Mouse (Mus musculus) heart, adult 2 months (tissue): ENCODE measurements at regions not wholly inside any gene's neighbourhood (a gene's known extent, or its start where the extent isn't known, plus 50 kb on each side); places are given as distances from the start of the nearest gene placed in this dataset.

Experiments used
- DNase-seq, 2 experiments: peaks; one replicate each; pipeline ENCODE4 v3.0.0; 2021
- H3K27ac ChIP-seq: fragments of 200-600 bp; 2 replicates; pipeline ENCODE4 v1.8.1; 2022
- H3K27me3 ChIP-seq: fragments of 200-500 bp; 2 replicates; pipeline ENCODE4 v1.6.1; 2012; ENCODE audit warnings: mild to moderate bottlenecking, low read length, inconsistent platforms, mixed read lengths; ENCODE audit not compliant: control insufficient read depth, insufficient read depth
- H3K36me3 ChIP-seq: fragments of 200-500 bp; 2 replicates; pipeline ENCODE4 v1.6.1; 2012; ENCODE audit warnings: low read length, inconsistent platforms; ENCODE audit not compliant: control insufficient read depth, insufficient read depth
- H3K4me1 ChIP-seq: fragments of 200-500 bp; 2 replicates; pipeline ENCODE4 v1.6.1; 2011; ENCODE audit warnings: low read length; ENCODE audit not compliant: control insufficient read depth, insufficient read depth
- H3K4me3 ChIP-seq: fragments of 200-600 bp; 2 replicates; pipeline ENCODE4 v1.8.1; 2022
- H3K79me2 ChIP-seq: fragments of 200-500 bp; replicated peaks from 2 replicates; pipeline ENCODE4 v1.6.1; 2012; ENCODE audit warnings: mild to moderate bottlenecking, inconsistent platforms, low read length, moderate library complexity, mixed read lengths; ENCODE audit not compliant: control insufficient read depth, insufficient read depth
- H3K9ac ChIP-seq: fragments of 200-500 bp; 2 replicates; pipeline ENCODE4 v1.6.1; 2012; ENCODE audit warnings: low read depth, mild to moderate bottlenecking, control low read depth, inconsistent platforms, low read length, mixed read lengths
- CTCF ChIP-seq: fragments of 200-600 bp; IDR thresholded peaks from 2 replicates; pipeline ENCODE4 v1.8.1; 2022; ENCODE audit warnings: antibody characterized with exemption, mild to moderate bottlenecking, moderate library complexity
- EP300 ChIP-seq: fragments of 200-500 bp; IDR thresholded peaks from 2 replicates; pipeline ENCODE4 v1.6.1; 2011; ENCODE audit warnings: low read depth, low read length, control low read depth; ENCODE audit not compliant: insufficient read depth
- POLR2A ChIP-seq: fragments of 200-500 bp; IDR thresholded peaks from 2 replicates; pipeline ENCODE4 v1.6.1; 2011; ENCODE audit warnings: mild to moderate bottlenecking, low read depth, low read length, control low read depth; ENCODE audit not compliant: insufficient read depth
- WGBS: fragments of 180-500 bp; shearing (Covaris S2); methylation state at CpG from one replicate; pipeline ENCODE4 v1.1.7; 2018; 5-methylcytosine and 5-hydroxymethylcytosine counted together
- intact Hi-C: fragments of 180-260 bp; cut with DNase I; formaldehyde crosslinking; loops from one replicate; pipeline ENCODE4 v1.15.1; 2025

- WGBS: 76% methylated on average over 3 of the region's 3 CpGs
- TF ChIP-seq EP300 (no peak), CTCF (no peak), POLR2A (no peak)
- no peak for DNase-seq
- intact Hi-C loops: no loop called here
- Histone ChIP-seq H3K27me3 (no peaks in the 10 kb centered on the region), H3K4me1 (no peaks in the 10 kb centered on the region), H3K27ac (no peak overlapping the region), H3K4me3 (no peak overlapping the region), H3K9ac (no peak overlapping the region), H3K79me2 (no peaks in the 10 kb centered on the region), H3K36me3 (no peaks in the 10 kb centered on the region)
These were observed 56.6 kb downstream of the Sucnr1 start for GRCm38 (mm10) chr3:60138319-60138718.

GRCm38 (mm10) chr3:60159865-60160264 lies 78.2 kb downstream of the Sucnr1 start:
- H3K9ac ChIP-seq: no peak overlapping the region
- intact Hi-C loops: no loop called here
- DNase-seq: no peak
- H3K4me1 ChIP-seq: no peaks in the 10 kb centered on the region
- no peak overlapping the region for H3K27ac ChIP-seq
- 77% methylated on average over 3 of the region's 3 CpGs for WGBS
- no peak overlapping the region for H3K4me3 ChIP-seq
- no peaks in the 10 kb centered on the region for H3K27me3 ChIP-seq
- TF ChIP-seq EP300: no peak
- no peak for TF ChIP-seq CTCF
- no peak for TF ChIP-seq POLR2A
- H3K36me3 ChIP-seq: no peaks in the 10 kb centered on the region
- no peaks in the 10 kb centered on the region for H3K79me2 ChIP-seq

GRCm38 (mm10) chr3:60167633-60168032 lies 86.0 kb downstream of the Sucnr1 start:
- no peaks in the 10 kb centered on the region; the same call in 1 of the 2 replicates for H3K4me1 ChIP-seq
- intact Hi-C loops: no loop called here
- no peak overlapping the region for H3K4me3 ChIP-seq
- H3K36me3 ChIP-seq: no peaks in the 10 kb centered on the region
- H3K27ac ChIP-seq: no peak overlapping the region
- 60% methylated on average over 3 of the region's 3 CpGs for WGBS
- no peak for TF ChIP-seq POLR2A
- TF ChIP-seq CTCF: no peak
- no peak for TF ChIP-seq EP300
- H3K9ac ChIP-seq: no peak overlapping the region
- DNase-seq: no peak
- H3K27me3 ChIP-seq: no peaks in the 10 kb centered on the region
- H3K79me2 ChIP-seq: no peaks in the 10 kb centered on the region

- H3K27ac ChIP-seq: no peak overlapping the region
- no peaks in the 10 kb centered on the region for H3K36me3 ChIP-seq
- no peaks in the 10 kb centered on the region for H3K79me2 ChIP-seq
- no peaks in the 10 kb centered on the region for H3K27me3 ChIP-seq
- intact Hi-C loops: no loop called here
- no peak overlapping the region for H3K9ac ChIP-seq
- no peak for TF ChIP-seq POLR2A
- no peak for TF ChIP-seq EP300
- no peak for TF ChIP-seq CTCF
- WGBS: 48% methylated on average over 2 of the region's 2 CpGs
- DNase-seq: no peak
- H3K4me1 ChIP-seq: no peaks in the 10 kb centered on the region; the same call in 1 of the 2 replicates
- no peak overlapping the region for H3K4me3 ChIP-seq
These were observed 86.7 kb downstream of the Sucnr1 start for GRCm38 (mm10) chr3:60168135-60168926.

GRCm38 (mm10) chr3:60169606-60170005 lies 87.9 kb downstream of the Sucnr1 start:
- Histone ChIP-seq H3K36me3 (no peaks in the 10 kb centered on the region), H3K4me1 (no peaks in the 10 kb centered on the region; the same call in 1 of the 2 replicates), H3K27me3 (no peaks in the 10 kb centered on the region), H3K27ac (no peak overlapping the region), H3K4me3 (no peak overlapping the region), H3K79me2 (no peaks in the 10 kb centered on the region), H3K9ac (no peak overlapping the region)
- TF ChIP-seq CTCF (no peak), EP300 (no peak), POLR2A (no peak)
- DNase-seq: peak in 1 of 2 experiments; percentile 8
- intact Hi-C loops: no loop called here

- TF ChIP-seq CTCF (no peak), POLR2A (no peak), EP300 (no peak)
- Histone ChIP-seq H3K79me2 (no peaks in the 10 kb centered on the region), H3K36me3 (no peaks in the 10 kb centered on the region), H3K9ac (no peak overlapping the region), H3K27me3 (no peaks in the 10 kb centered on the region), H3K27ac (no peak overlapping the region), H3K4me1 (no peaks in the 10 kb centered on the region), H3K4me3 (no peak overlapping the region)
- WGBS: 89% methylated on average over 2 of the region's 2 CpGs
- intact Hi-C loops: no loop called here
- no peak for DNase-seq
These were observed 102.8 kb downstream of the Sucnr1 start for GRCm38 (mm10) chr3:60184481-60184880.
